Mouse (Mus musculus) ES-CJ7 (cell line): ENCODE measurements around the gene Galp.

ENCODE experiments used
- DNase-seq: peaks from one replicate; pipeline ENCODE4 v3.0.0; 2011; ENCODE audit warnings: low read depth, low spot score

The Galp gene

DNA sequence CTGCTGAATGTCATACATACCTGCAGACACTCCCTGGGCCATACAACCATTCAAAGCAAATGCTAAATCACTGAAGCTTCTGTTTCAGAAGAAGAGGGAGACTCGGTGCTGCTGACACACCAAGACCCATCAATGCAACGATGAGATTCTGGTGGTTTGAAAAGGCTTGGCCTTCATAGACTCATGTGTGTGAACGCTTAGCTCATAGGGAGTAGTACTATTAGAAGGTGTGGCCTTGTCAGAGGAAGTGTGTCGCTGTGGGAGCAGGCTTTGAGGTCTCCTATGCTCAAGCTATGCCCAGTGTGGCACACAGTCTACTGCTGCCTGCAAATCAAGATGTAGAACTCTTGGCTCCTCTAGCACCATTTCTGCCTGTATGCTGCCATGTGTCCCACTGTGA is 60.5 kb downstream of the Galp start:
- DNase-seq, result peak; percentile 67

GRCm38 (mm10) chr7:6258232-6259220 is 61.6 kb downstream of the Galp start:
- DNase-seq, result peak; percentile 99

DNA sequence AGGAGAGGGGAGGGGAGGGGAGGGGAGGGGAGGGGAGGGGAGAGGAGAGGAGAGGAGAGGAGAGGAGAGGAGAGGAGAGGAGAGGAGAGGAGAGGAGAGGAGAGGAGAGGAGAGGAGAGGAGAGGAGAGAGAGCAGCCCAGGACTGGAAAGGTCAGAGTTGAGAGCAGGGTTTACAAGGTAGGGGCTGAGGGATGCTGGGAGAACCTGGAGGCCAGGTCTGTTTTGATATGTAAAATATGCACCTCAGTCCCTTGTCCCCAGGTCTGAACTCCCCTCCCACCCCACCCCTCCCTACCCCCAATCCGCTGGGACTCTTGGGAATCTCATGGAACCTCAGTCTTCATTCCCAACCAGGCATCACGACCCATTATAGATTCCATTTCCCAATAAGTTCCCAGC is 63.1 kb downstream of the Galp start:
- peak; percentile 81 for DNase-seq

GRCm38 (mm10) chr7:6262120-6262519 is 65.2 kb downstream of the Galp start:
- DNase-seq, result peak; percentile 85

DNA sequence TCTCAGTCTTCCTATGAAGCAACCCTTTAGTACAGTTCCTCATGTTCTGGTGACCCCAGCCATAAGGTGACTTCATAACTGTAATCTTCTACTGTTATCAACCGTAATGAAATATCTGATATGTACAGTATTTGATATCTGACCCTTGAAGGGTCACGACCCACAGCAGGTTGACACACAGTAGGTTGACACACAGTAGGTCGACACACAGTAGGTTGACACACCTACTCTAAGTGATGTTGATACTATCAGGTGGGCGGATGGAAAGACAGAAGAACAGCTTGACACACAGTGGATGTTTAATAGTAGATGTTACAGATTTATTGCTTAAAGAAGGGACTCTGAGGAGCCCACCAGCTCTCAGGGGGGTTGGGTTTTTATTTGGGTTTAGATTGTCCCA is 66.1 kb downstream of the Galp start:
- DNase-seq, result no peak

- DNase-seq, result peak; percentile 89
Observed at GRCm38 (mm10) chr7:6265695-6266094, 68.8 kb downstream of the Galp start.
